Mouse (Mus musculus) stomach, embryonic 16.5 days (tissue): ENCODE measurements around the gene Tnc. TPM values are rescaled to one million over a fixed set of nuclear protein-coding genes. Genes with fewer than 3 reads are reported as not detected.
"Not testable (repeated sequence)": the region's sequence is repeated elsewhere in the genome, so short reads cannot be mapped to it uniquely, and the experiment has no call there.

ENCODE experiments used
- ATAC-seq: fragments of 200-750 bp; cut with Nextera tagmentation; 2 replicates; pipeline ENCODE4 v1.8.0; 2017; ENCODE audit warnings: moderate number of reproducible peaks, moderate TSS enrichment; ENCODE audit not compliant: insufficient read depth, low FRiP score
- H3K27ac ChIP-seq: fragments of 300-500 bp; sonication (generic); 2 replicates; pipeline ENCODE4 v1.5.1; 2014; ENCODE audit warnings: low read length
- H3K27me3 ChIP-seq: fragments of 300-500 bp; sonication (generic); 2 replicates; pipeline ENCODE4 v1.6.1; 2014; ENCODE audit warnings: low read length, control low read depth, mixed read lengths; ENCODE audit not compliant: control insufficient read depth, insufficient read depth
- H3K36me3 ChIP-seq: fragments of 300-500 bp; sonication (generic); 2 replicates; pipeline ENCODE4 v1.6.1; 2014; ENCODE audit warnings: low read length; ENCODE audit not compliant: control insufficient read depth, insufficient read depth
- H3K4me1 ChIP-seq: fragments of 300-500 bp; sonication (generic); 2 replicates; pipeline ENCODE4 v1.6.1; 2014; ENCODE audit warnings: low read length, control low read depth, mixed read lengths; ENCODE audit not compliant: control insufficient read depth, insufficient read depth
- H3K4me2 ChIP-seq: fragments of 300-500 bp; sonication (generic); 2 replicates; pipeline ENCODE4 v1.6.1; 2014; ENCODE audit warnings: low read depth, low read length, mixed read lengths
- H3K4me3 ChIP-seq: fragments of 300-500 bp; sonication (generic); replicated peaks from 2 replicates; pipeline ENCODE4 v1.5.1; 2014; ENCODE audit warnings: mild to moderate bottlenecking, low read length
- H3K9ac ChIP-seq: fragments of 300-500 bp; sonication (generic); 2 replicates; pipeline ENCODE4 v1.6.1; 2014; ENCODE audit warnings: low read length
- H3K9me3 ChIP-seq: fragments of 300-500 bp; sonication (generic); replicated peaks from 2 replicates; pipeline ENCODE4 v1.6.1; 2016; ENCODE audit warnings: low read length, control low read depth; ENCODE audit not compliant: control insufficient read depth
- WGBS: fragments of 180-500 bp; shearing (Covaris S2); extraction: QIAGEN DNeasy Blood & Tissue Kit; methylation state at CpG from one replicate; pipeline ENCODE4 v1.1.7; 2014; 5-methylcytosine and 5-hydroxymethylcytosine counted together
- polyA plus RNA-seq: library from polyadenylated mRNA; unstranded; fragments of >200 nt; fragmentation: Nextera tagmentation; extraction: Ambion mirVana; gene quantifications from 2 replicates; pipeline ENCODE4 v1.2.1, GENCODE M21; 2015

Tnc gene
- polyA plus RNA-seq, 1 experiment from 2014 or later, result 25.2 TPM

DNA sequence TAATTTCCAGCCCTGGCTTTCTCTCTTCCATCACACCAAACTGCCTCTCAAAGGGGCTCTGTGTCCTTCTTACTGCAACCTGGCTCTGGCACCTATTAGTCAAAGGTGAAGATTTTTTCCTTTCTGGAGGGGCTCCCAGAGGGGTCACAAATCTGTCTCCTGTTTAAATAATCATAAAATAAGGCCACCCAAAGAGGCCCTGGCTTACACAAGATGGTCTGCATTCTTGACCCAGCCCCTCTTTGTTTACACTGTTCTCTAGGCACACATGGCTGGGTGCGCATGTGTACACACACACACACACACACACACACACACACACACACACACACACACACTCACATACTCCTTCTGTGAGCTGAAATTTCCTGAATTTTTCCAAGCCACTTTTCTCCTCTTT, 83.4 kb downstream of the Tnc start:
- ATAC-seq, result no peak
- WGBS, result 29% methylated on average over 1 of the region's 1 CpGs
- no peak overlapping the region for H3K4me2 ChIP-seq
- H3K36me3 ChIP-seq, result no peaks in the 10 kb centered on the region
- no peaks in the 10 kb centered on the region for H3K27me3 ChIP-seq
- H3K9me3 ChIP-seq, result no peaks in the 10 kb centered on the region
- H3K4me3 ChIP-seq, result no peak overlapping the region
- H3K9ac ChIP-seq, result no peak overlapping the region
- H3K27ac ChIP-seq, result no peak overlapping the region
- peaks cover under 1% of the 10 kb centered on the region; the same call in 1 of the 2 replicates for H3K4me1 ChIP-seq

GRCm38 (mm10) chr4:63961858-63962468, 84.9 kb downstream of the Tnc start:
- Histone ChIP-seq H3K27me3 (no peaks in the 10 kb centered on the region), H3K9ac (no peak overlapping the region), H3K4me2 (no peak overlapping the region), H3K4me1 (peaks cover 4% of the 10 kb centered on the region; the same call in 1 of the 2 replicates), H3K9me3 (no peaks in the 10 kb centered on the region), H3K27ac (no peak overlapping the region), H3K36me3 (no peaks in the 10 kb centered on the region), H3K4me3 (no peak overlapping the region)
- ATAC-seq, result no peak
- 84% methylated on average over 5 of the region's 5 CpGs for WGBS

DNA sequence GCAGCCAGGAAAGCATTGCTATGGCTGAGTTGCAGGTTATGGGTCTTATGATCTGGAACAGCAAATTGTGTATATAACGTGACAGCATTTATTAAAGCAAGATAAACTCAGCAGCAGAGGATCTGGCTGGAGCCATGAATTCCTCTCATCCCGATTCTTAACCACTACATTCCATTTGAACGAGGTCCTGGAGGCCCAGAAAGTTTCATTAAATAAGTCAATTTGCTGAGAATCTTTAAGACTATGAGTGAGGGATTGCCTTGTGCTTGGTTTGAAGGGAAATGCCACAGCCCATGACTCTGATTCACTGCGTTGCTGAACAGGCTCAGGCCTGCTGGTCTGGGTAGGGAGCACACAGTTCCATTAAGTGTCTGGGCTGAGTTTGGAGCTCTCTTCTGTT, 88.2 kb downstream of the Tnc start:
- H3K27me3 ChIP-seq, result no peaks in the 10 kb centered on the region
- 35% methylated on average over 4 of the region's 4 CpGs for WGBS
- peaks cover 4% of the 10 kb centered on the region; the same call in 1 of the 2 replicates for H3K4me1 ChIP-seq
- ATAC-seq, result peak; percentile 69
- H3K36me3 ChIP-seq, result no peaks in the 10 kb centered on the region
- no peak overlapping the region for H3K4me3 ChIP-seq
- H3K27ac ChIP-seq, result peak overlapping the region; percentile 61
- H3K4me2 ChIP-seq, result no peak overlapping the region
- H3K9ac ChIP-seq, result no peak overlapping the region
- no peaks in the 10 kb centered on the region for H3K9me3 ChIP-seq

DNA sequence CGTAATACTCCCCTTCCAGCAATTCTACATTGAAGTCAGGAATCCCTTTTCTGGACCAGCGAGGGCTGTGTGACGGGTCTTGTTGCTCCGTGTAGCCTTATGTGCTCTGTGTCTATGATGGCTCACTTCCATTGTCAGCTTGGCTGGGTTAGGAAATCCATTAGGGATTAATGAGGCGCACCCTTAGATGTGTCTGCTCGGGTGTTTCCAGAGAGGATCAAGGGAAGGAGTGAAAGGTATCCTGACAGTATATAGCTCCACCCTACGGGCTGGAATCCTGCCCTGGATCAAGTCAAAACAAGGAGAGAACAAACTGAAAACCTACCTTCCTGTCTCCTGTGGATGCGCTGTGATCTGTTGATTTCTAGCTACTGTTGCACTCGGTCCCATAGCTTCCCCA, 96.8 kb downstream of the Tnc start:
- WGBS, result 80% methylated on average over 9 of the region's 9 CpGs
- no peak overlapping the region for H3K4me3 ChIP-seq
- H3K27ac ChIP-seq, result no peak overlapping the region
- H3K27me3 ChIP-seq, result no peaks in the 10 kb centered on the region; the same call in 1 of the 2 replicates
- no peaks in the 10 kb centered on the region for H3K36me3 ChIP-seq
- H3K4me2 ChIP-seq, result no peak overlapping the region
- no peaks in the 10 kb centered on the region for H3K4me1 ChIP-seq
- H3K9ac ChIP-seq, result no peak overlapping the region
- no peak for ATAC-seq
- no peaks in the 10 kb centered on the region for H3K9me3 ChIP-seq

GRCm38 (mm10) chr4:63948688-63949073, 98.1 kb downstream of the Tnc start:
- H3K9me3 ChIP-seq, H3K4me2 ChIP-seq, H3K27ac ChIP-seq, H3K36me3 ChIP-seq, H3K9ac ChIP-seq, H3K4me1 ChIP-seq, H3K27me3 ChIP-seq, ATAC-seq, H3K4me3 ChIP-seq: not testable (repeated sequence)
- 82% methylated on average over 5 of the region's 5 CpGs for WGBS

DNA sequence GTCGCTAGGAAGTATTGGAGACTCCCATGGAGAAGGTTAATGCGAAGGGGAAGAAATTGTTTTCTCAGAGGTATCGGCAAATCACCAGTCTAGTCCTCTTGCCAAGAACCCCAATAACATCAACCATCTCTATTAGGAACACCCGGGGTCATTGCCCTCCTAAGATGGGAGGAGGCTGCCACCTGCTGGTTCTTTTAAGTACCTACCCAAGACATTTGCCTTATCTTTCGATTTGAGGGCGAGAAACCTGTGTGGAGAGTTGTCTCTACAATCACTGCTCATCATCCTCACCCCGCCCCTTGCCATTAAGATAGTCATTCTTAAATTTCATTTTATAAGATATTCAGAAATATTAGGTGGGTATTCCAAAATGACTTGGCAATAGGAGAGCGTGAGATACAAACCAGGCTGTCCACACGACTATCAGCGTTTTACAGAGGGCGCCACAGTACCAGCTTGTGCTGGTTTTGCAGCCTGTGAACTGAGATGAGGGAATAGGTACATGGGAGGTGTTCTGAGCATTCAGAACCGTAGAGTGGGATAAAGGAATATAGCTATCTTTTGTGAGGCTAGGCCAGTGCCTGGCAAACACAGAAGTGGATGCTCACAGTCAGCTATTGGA, 98.6 kb downstream of the Tnc start:
- WGBS, result 42% methylated on average over 12 of the region's 12 CpGs

DNA sequence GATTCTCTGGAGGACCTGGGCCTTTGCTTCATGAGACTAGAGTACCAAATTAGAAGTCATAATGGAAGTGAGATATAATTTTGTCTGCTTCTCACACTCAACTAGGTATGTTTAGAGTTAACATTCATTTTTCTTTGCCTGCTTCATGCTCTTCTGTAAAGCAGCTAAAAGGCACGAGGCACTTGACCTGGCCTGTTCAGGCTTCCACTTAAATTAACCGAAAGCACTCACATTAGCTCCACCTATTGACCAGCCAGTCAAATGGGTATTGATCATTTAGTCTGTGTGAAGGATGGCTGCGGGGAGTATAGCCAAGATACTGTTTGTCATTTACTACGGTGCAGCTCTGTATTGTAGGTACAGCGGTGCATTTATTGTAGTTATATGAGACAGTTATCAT, 103.0 kb downstream of the Tnc start:
- H3K36me3 ChIP-seq, result no peaks in the 10 kb centered on the region
- H3K27me3 ChIP-seq, result no peaks in the 10 kb centered on the region; the same call in 1 of the 2 replicates
- no peak overlapping the region for H3K4me3 ChIP-seq
- ATAC-seq, result no peak
- H3K4me2 ChIP-seq, result no peak overlapping the region
- 52% methylated on average over 5 of the region's 5 CpGs for WGBS
- H3K27ac ChIP-seq, result no peak overlapping the region
- no peaks in the 10 kb centered on the region for H3K4me1 ChIP-seq
- no peaks in the 10 kb centered on the region for H3K9me3 ChIP-seq
- H3K9ac ChIP-seq, result no peak overlapping the region

More for the DNA sequence above, 98.6 kb downstream of the Tnc start:
- Histone ChIP-seq H3K36me3 (no peaks in the 10 kb centered on the region), H3K27me3 (no peaks in the 10 kb centered on the region; the same call in 1 of the 2 replicates), H3K4me3 (no peak overlapping the region), H3K27ac (no peak overlapping the region), H3K4me1 (no peaks in the 10 kb centered on the region), H3K9ac (no peak overlapping the region), H3K9me3 (no peaks in the 10 kb centered on the region), H3K4me2 (no peak overlapping the region)
- ATAC-seq, result no peak

GRCm38 (mm10) chr4:63942875-63943274, 103.9 kb downstream of the Tnc start:
- Histone ChIP-seq H3K9ac (no peak overlapping the region), H3K4me1 (no peaks in the 10 kb centered on the region), H3K36me3 (no peaks in the 10 kb centered on the region), H3K4me2 (no peak overlapping the region), H3K9me3 (no peaks in the 10 kb centered on the region), H3K4me3 (no peak overlapping the region), H3K27me3 (peaks cover under 1% of the 10 kb centered on the region; the same call in 1 of the 2 replicates), H3K27ac (no peak overlapping the region)
- no peak for ATAC-seq
- 92% methylated on average over 3 of the region's 3 CpGs for WGBS

- Histone ChIP-seq H3K4me3 (no peak overlapping the region), H3K4me2 (no peak overlapping the region), H3K27ac (no peak overlapping the region), H3K36me3 (no peaks in the 10 kb centered on the region), H3K4me1 (no peaks in the 10 kb centered on the region), H3K9me3 (no peaks in the 10 kb centered on the region), H3K27me3 (0 out of 2 replicates have a peak, but pooled peaks cover 4% of the 10 kb centered on the region), H3K9ac (no peak overlapping the region)
- 67% methylated on average over 2 of the region's 2 CpGs for WGBS
- no peak for ATAC-seq
Observed at GRCm38 (mm10) chr4:63941420-63941819, 105.4 kb downstream of the Tnc start.
